Mouse (Mus musculus) embryonic facial prominence, embryonic 13.5 days (tissue): ENCODE measurements around the gene Sugp1. TPM values are rescaled to one million over a fixed set of nuclear protein-coding genes. Genes with fewer than 3 reads are reported as not detected.
"Not testable (repeated sequence)": the region's sequence is repeated elsewhere in the genome, so short reads cannot be mapped to it uniquely, and the experiment has no call there.

Experiments used
- ATAC-seq: fragments of 200-750 bp; cut with Nextera tagmentation; 2 replicates; pipeline ENCODE4 v1.8.0; 2017; ENCODE audit warnings: low read depth; ENCODE audit not compliant: insufficient number of reproducible peaks, insufficient read depth, low FRiP score, low TSS enrichment
- H3K27ac ChIP-seq: fragments of 300-500 bp; sonication (generic); 2 replicates; pipeline ENCODE4 v1.5.1; 2015; ENCODE audit warnings: moderate library complexity, mild to moderate bottlenecking, inconsistent platforms
- H3K27me3 ChIP-seq: fragments of 300-500 bp; sonication (generic); 2 replicates; pipeline ENCODE4 v1.6.1; 2015; ENCODE audit warnings: mild to moderate bottlenecking, inconsistent platforms
- H3K36me3 ChIP-seq: fragments of 300-500 bp; sonication (generic); 2 replicates; pipeline ENCODE4 v1.6.1; 2015; ENCODE audit warnings: mild to moderate bottlenecking, inconsistent platforms
- H3K4me1 ChIP-seq: fragments of 300-500 bp; sonication (generic); 2 replicates; pipeline ENCODE4 v1.6.1; 2015; ENCODE audit warnings: inconsistent platforms
- H3K4me2 ChIP-seq: fragments of 300-500 bp; sonication (generic); 2 replicates; pipeline ENCODE4 v1.6.1; 2015; ENCODE audit warnings: moderate library complexity, mild to moderate bottlenecking, inconsistent platforms
- H3K4me3 ChIP-seq: fragments of 300-500 bp; sonication (generic); 2 replicates; pipeline ENCODE4 v1.5.1; 2015; ENCODE audit warnings: mild to moderate bottlenecking, inconsistent platforms
- H3K9ac ChIP-seq: fragments of 300-500 bp; sonication (generic); 2 replicates; pipeline ENCODE4 v1.6.1; 2015; ENCODE audit warnings: mild to moderate bottlenecking, inconsistent platforms
- H3K9me3 ChIP-seq: fragments of 300-500 bp; sonication (generic); 2 replicates; pipeline ENCODE4 v1.6.1; 2016; ENCODE audit warnings: inconsistent platforms
- WGBS: fragments of 180-500 bp; shearing (Covaris S2); methylation state at CpG from one replicate; pipeline ENCODE4 v1.1.7; 2015; ENCODE audit warnings: mixed read lengths; 5-methylcytosine and 5-hydroxymethylcytosine counted together
- polyA plus RNA-seq: library from polyadenylated mRNA; unstranded; fragments of >200 nt; fragmentation: Nextera tagmentation; extraction: Ambion mirVana; gene quantifications from 2 replicates; pipeline ENCODE4 v1.2.1, GENCODE M21; 2015

Sugp1 gene
- polyA plus RNA-seq, 1 experiment from 2014 or later, result 56.5 TPM

GRCm38 (mm10) chr8:70004345-70004744 is 38.3 kb upstream of the Sugp1 start:
- H3K9ac ChIP-seq, result no peak overlapping the region
- H3K4me2 ChIP-seq, result no peak overlapping the region
- H3K27ac ChIP-seq, result no peak overlapping the region
- H3K4me1 ChIP-seq, result 0 out of 2 replicates have a peak, but pooled peaks cover 5% of the 10 kb centered on the region
- no peak for ATAC-seq
- no peak overlapping the region for H3K4me3 ChIP-seq
- no peaks in the 10 kb centered on the region for H3K9me3 ChIP-seq
- H3K36me3 ChIP-seq, result no peaks in the 10 kb centered on the region
- H3K27me3 ChIP-seq, result no peaks in the 10 kb centered on the region

DNA sequence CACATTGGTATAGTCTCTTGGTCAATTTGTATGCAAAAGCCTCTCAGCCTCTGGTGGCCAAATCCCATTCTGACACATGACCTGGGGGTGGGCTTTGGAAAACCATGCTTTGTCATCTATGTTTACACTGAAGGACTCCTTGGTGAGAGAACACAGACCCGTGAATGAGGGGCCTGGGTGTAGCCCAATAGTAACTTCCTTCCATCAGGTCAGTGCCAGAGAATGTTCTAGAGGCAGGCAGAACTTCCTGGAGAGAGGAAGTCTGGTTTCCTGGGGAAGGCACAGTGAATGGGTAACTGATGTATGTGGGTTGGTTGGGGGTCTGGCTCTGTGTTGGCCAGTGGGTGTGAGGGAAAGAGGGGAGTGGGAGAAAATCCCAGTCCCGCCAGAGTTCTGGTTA is 37.4 kb upstream of the Sugp1 start:
- H3K27ac ChIP-seq, result no peak overlapping the region
- no peak overlapping the region for H3K4me2 ChIP-seq
- 0 out of 2 replicates have a peak, but pooled peaks cover 5% of the 10 kb centered on the region for H3K4me1 ChIP-seq
- H3K27me3 ChIP-seq, result no peaks in the 10 kb centered on the region
- 48% methylated on average over 2 of the region's 2 CpGs for WGBS
- no peak overlapping the region for H3K9ac ChIP-seq
- no peaks in the 10 kb centered on the region for H3K9me3 ChIP-seq
- no peak overlapping the region for H3K4me3 ChIP-seq
- H3K36me3 ChIP-seq, result no peaks in the 10 kb centered on the region
- no peak for ATAC-seq

GRCm38 (mm10) chr8:70010796-70011195 is 31.8 kb upstream of the Sugp1 start:
- not testable (repeated sequence) for H3K4me2 ChIP-seq, H3K27me3 ChIP-seq, ATAC-seq, H3K9ac ChIP-seq, H3K9me3 ChIP-seq, H3K27ac ChIP-seq, H3K4me3 ChIP-seq, H3K4me1 ChIP-seq, H3K36me3 ChIP-seq
- WGBS, result 88% methylated on average over 14 of the region's 14 CpGs

GRCm38 (mm10) chr8:70012350-70012749 is 30.3 kb upstream of the Sugp1 start:
- no peak overlapping the region for H3K4me2 ChIP-seq
- 78% methylated on average over 3 of the region's 3 CpGs for WGBS
- no peak overlapping the region for H3K9ac ChIP-seq
- H3K27ac ChIP-seq, result no peak overlapping the region
- no peaks in the 10 kb centered on the region for H3K4me1 ChIP-seq
- H3K36me3 ChIP-seq, result peaks cover 20% of the 10 kb centered on the region
- no peak for ATAC-seq
- H3K4me3 ChIP-seq, result no peak overlapping the region
- no peaks in the 10 kb centered on the region for H3K9me3 ChIP-seq
- H3K27me3 ChIP-seq, result no peaks in the 10 kb centered on the region

GRCm38 (mm10) chr8:70012763-70013162 is 29.9 kb upstream of the Sugp1 start:
- no peak overlapping the region for H3K27ac ChIP-seq
- ATAC-seq, result no peak
- H3K4me1 ChIP-seq, result no peaks in the 10 kb centered on the region
- H3K4me2 ChIP-seq, result no peak overlapping the region
- peaks cover 25% of the 10 kb centered on the region for H3K36me3 ChIP-seq
- H3K4me3 ChIP-seq, result no peak overlapping the region
- 85% methylated on average over 1 of the region's 1 CpGs for WGBS
- H3K9ac ChIP-seq, result no peak overlapping the region
- H3K9me3 ChIP-seq, result no peaks in the 10 kb centered on the region
- no peaks in the 10 kb centered on the region for H3K27me3 ChIP-seq

DNA sequence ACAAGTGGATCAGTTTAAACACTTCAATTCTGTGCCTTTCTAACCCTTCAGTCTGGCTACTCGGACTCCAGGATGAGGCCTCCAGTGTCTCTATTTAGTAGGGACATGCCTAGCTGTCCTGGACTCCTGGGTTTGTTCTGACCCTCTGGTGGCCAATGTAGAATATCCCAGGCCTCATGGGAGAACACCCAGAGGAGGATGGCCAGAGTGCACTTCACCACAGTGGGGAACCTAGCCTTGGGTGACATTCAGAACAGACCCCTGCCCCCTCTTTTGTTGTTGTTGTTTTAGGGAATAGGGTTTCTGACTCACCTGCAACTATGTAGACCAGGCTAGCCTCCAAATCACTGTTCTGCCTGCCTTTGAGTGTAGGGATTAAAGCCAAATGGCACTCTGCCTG is 27.6 kb upstream of the Sugp1 start:
- H3K9me3 ChIP-seq, result no peaks in the 10 kb centered on the region
- 85% methylated on average over 1 of the region's 1 CpGs for WGBS
- no peak overlapping the region for H3K27ac ChIP-seq
- H3K4me1 ChIP-seq, result no peaks in the 10 kb centered on the region
- no peak overlapping the region for H3K4me3 ChIP-seq
- H3K9ac ChIP-seq, result no peak overlapping the region
- no peak for ATAC-seq
- no peaks in the 10 kb centered on the region for H3K27me3 ChIP-seq
- no peak overlapping the region for H3K4me2 ChIP-seq
- peaks cover 47% of the 10 kb centered on the region for H3K36me3 ChIP-seq

DNA sequence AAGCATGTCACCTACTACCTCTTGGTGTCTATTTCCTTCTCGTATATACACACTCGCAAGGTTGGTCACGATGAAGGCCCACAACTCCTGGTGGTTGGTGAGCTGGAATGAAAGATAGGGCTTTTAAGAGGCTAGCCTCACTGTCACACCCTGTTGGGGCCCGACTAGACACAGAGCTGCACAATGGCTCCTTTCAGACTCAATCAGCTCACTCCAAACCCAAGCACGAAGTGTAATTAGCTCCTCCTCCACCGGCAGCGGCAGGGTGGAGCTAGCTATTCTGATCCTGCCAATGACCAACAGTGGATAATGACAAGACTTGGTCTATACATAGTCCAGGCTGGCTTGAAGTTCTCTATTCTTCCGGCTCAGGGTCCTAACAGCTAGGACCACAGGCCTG is 19.0 kb upstream of the Sugp1 start:
- 58% methylated on average over 8 of the region's 8 CpGs for WGBS

DNA sequence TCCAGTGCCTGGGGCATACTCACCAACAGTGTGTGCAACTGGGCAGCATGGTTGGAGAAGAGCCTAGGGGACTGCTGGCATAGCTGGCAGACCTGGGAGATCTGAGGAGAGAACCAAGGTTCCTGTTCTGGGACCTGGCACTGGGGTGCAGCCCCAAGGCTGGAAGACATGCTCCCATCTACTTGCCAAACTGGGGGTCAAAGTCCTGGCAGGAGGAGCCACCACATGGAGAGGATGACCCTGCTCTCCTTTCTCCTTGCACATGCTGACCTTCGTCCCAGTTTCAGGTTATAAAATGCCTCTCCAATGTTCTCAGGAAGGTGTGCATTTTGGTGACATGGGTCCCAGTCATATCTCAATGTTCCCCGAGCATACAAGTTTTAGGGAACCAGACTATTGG is 16.5 kb upstream of the Sugp1 start:
- ATAC-seq, result no peak
- Histone ChIP-seq H3K27ac (no peak overlapping the region), H3K4me2 (no peak overlapping the region), H3K27me3 (no peaks in the 10 kb centered on the region), H3K4me3 (no peak overlapping the region), H3K4me1 (no peaks in the 10 kb centered on the region), H3K9ac (no peak overlapping the region), H3K9me3 (no peaks in the 10 kb centered on the region), H3K36me3 (peaks cover 100% of the 10 kb centered on the region)
- 96% methylated on average over 2 of the region's 2 CpGs for WGBS

More for the DNA sequence above, 19.0 kb upstream of the Sugp1 start:
- Histone ChIP-seq H3K4me2 (no peak overlapping the region), H3K27ac (no peak overlapping the region), H3K4me1 (no peaks in the 10 kb centered on the region), H3K27me3 (no peaks in the 10 kb centered on the region), H3K9ac (no peak overlapping the region), H3K4me3 (no peak overlapping the region), H3K36me3 (peaks cover 100% of the 10 kb centered on the region), H3K9me3 (no peaks in the 10 kb centered on the region)
- ATAC-seq, result no peak

DNA sequence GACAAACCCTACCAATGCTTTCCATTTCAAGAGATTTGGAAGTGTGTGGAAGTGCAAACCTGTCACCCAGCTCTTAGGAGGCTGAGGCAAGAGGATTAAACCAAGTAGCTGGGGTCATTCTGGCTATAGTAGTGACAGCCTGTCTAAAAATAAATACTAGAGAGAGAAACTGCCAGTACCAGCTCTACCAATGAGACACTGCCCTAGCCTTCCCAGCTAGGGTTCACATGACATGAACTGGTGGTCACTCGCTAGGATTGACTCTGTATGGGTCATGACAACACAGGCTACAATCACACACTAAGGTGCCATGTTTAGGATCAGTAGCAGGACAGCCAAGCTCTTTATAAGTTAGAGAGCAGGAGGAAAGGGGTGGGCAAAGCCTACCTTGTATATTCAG is 12.4 kb upstream of the Sugp1 start:
- ATAC-seq, result no peak
- H3K4me1 ChIP-seq, result no peaks in the 10 kb centered on the region
- WGBS, result 84% methylated on average over 1 of the region's 1 CpGs
- H3K27me3 ChIP-seq, result no peaks in the 10 kb centered on the region
- H3K36me3 ChIP-seq, result peaks cover 88% of the 10 kb centered on the region
- no peak overlapping the region for H3K9ac ChIP-seq
- no peak overlapping the region for H3K4me2 ChIP-seq
- no peaks in the 10 kb centered on the region for H3K9me3 ChIP-seq
- H3K27ac ChIP-seq, result no peak overlapping the region
- H3K4me3 ChIP-seq, result no peak overlapping the region

DNA sequence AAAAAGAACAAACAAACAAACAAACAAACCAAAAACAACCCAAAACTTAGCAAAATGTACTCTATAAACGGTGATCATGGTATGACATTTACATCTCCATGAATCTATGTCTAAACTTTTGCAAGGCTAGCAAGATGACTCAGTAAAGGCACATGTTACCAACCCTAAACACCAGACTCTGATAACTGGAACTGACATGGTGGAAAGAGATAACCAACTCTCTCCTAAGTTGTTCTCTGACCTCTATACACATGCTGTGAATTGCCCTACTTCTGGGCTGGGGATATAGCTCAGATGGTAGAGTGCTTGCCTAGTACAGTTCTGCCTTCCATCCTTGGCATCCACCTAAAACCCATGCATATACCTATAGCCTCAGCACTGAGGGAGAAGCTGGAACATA is 4.6 kb upstream of the Sugp1 start:
- ATAC-seq, result no peak
- Histone ChIP-seq H3K4me3 (no peak overlapping the region), H3K4me1 (peaks cover 21% of the 10 kb centered on the region), H3K9me3 (no peaks in the 10 kb centered on the region), H3K9ac (no peak overlapping the region), H3K27me3 (no peaks in the 10 kb centered on the region), H3K36me3 (peaks cover 25% of the 10 kb centered on the region), H3K27ac (no peak overlapping the region), H3K4me2 (no peak overlapping the region)
- 88% methylated on average over 1 of the region's 1 CpGs for WGBS

GRCm38 (mm10) chr8:70041885-70042546 is 597 bp upstream of the Sugp1 start:
- Histone ChIP-seq H3K27me3 (no peaks in the 10 kb centered on the region), H3K4me1 (peaks cover 32% of the 10 kb centered on the region), H3K9me3 (no peaks in the 10 kb centered on the region), H3K4me3 (peak overlapping the region; percentile 96), H3K27ac (peak overlapping the region; percentile 86), H3K4me2 (peak overlapping the region; percentile 97), H3K9ac (peak overlapping the region; percentile 98), H3K36me3 (0 out of 2 replicates have a peak, but pooled peaks cover 3% of the 10 kb centered on the region)
- peak; percentile 29 for ATAC-seq
- WGBS, result under 1% methylated on average over 46 of the region's 47 CpGs

GRCm38 (mm10) chr8:70043996-70044395 is 1.4 kb downstream of the Sugp1 start:
- Histone ChIP-seq H3K9me3 (no peaks in the 10 kb centered on the region), H3K36me3 (peaks cover 7% of the 10 kb centered on the region), H3K27ac (no peak overlapping the region), H3K4me2 (peak overlapping the region; percentile 97), H3K9ac (peak overlapping the region; percentile 98), H3K27me3 (no peaks in the 10 kb centered on the region), H3K4me1 (peaks cover 38% of the 10 kb centered on the region), H3K4me3 (peak overlapping the region; percentile 96)
- no peak for ATAC-seq
- WGBS, result 86% methylated on average over 5 of the region's 5 CpGs
